Mouse (Mus musculus): ENCODE results near the gene Hist1h4b. TPM values are rescaled to one million over a fixed set of nuclear protein-coding genes. Genes with fewer than 3 reads are reported as not detected.

The Hist1h4b gene
- polyA plus RNA-seq, 1 experiment = 11.8 TPM

DNA sequence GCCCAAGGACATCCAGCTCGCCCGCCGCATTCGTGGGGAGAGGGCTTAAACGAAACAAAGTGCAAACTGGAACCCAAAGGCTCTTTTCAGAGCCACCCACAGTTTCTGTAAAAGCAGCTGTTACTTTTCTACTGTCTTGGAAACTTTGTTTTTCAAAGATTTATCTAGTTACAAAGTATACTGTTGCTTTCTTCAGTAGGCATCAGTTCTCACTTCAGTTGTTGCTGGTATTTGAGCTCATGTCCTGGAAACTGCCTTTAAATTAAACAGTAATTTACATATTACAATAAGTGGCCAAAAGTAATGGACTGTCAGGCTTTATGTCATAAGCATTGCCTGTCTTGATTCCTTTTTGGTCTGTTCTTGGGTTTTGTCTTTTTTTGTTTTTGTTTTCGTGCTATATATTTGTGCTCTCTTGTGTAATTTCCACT is 4.1 kb upstream of the Hist1h4b start:
- Histone ChIP-seq H3K36me3 (ENCODE audit: control insufficient read depth) (peaks cover 4% of the 10 kb centered on the region), H3K9me3 (ENCODE audit: control insufficient read depth, low read length) (no peaks in the 10 kb centered on the region), H3K4me3 (replicated peaks) (peak overlapping the region; percentile 68), H3K4me1 (ENCODE audit: control insufficient read depth) (peaks cover 70% of the 10 kb centered on the region), H3K27me3 (ENCODE audit: control insufficient read depth) (no peaks in the 10 kb centered on the region)
- no peak for TF ChIP-seq GATA1 (IDR thresholded peaks at IDR 0.05; ENCODE audit: low read length)
- TF ChIP-seq TAL1 (IDR thresholded peaks at IDR 0.05; ENCODE audit: low read length) = no peak

- peaks cover 4% of the 10 kb centered on the region for H3K36me3 ChIP-seq (ENCODE audit: control insufficient read depth)
- peaks cover 70% of the 10 kb centered on the region for H3K4me1 ChIP-seq (ENCODE audit: control insufficient read depth)
- no peaks in the 10 kb centered on the region for H3K9me3 ChIP-seq (ENCODE audit: control insufficient read depth, low read length)
- peak overlapping the region; percentile 68 for H3K4me3 ChIP-seq (replicated peaks)
- H3K27me3 ChIP-seq (ENCODE audit: control insufficient read depth) = no peaks in the 10 kb centered on the region
- TF ChIP-seq TAL1 (IDR thresholded peaks at IDR 0.05; ENCODE audit: low read length) (no peak), GATA1 (IDR thresholded peaks at IDR 0.05; ENCODE audit: low read length) (no peak)
Measured at GRCm38 (mm10) chr13:23753314-23754078, 3.3 kb upstream of the Hist1h4b start.

- peaks cover 3% of the 10 kb centered on the region for H3K36me3 ChIP-seq (ENCODE audit: control insufficient read depth)
Measured at GRCm38 (mm10) chr13:23755000-23755399, 1.8 kb upstream of the Hist1h4b start.

DNA sequence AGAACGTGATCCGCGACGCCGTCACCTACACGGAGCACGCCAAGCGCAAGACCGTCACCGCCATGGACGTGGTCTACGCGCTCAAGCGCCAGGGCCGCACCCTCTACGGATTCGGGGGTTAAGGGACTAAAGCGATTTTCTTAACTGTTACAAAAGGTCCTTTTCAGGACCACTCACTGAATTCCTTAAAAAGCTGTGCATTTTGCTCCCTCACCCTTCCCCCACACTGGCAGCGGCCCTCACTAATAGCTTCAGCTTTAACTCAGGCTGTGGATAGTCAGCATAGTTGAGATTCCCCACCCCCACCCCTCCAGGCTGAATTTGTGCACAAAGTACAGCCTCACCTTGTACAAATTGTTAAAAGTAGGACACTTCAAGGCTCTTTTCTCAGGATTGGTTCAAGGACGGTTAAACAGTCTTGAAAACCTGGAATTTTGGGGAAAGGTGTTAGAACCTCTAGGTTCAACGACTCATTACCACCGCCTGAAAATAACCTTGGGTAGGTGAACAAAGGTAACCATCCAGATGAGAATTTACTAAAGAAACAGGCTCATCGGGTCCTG is 479 bp downstream of the Hist1h4b start:
- no peaks in the 10 kb centered on the region for H3K9me3 ChIP-seq (ENCODE audit: control insufficient read depth, low read length)
- no peaks in the 10 kb centered on the region for H3K27me3 ChIP-seq (ENCODE audit: control insufficient read depth)
- peak overlapping the region; percentile 63 for H3K4me3 ChIP-seq (replicated peaks)
- TF ChIP-seq TAL1 (IDR thresholded peaks at IDR 0.05; ENCODE audit: low read length) (no peak), GATA1 (IDR thresholded peaks at IDR 0.05; ENCODE audit: low read length) (no peak)
- H3K36me3 ChIP-seq (ENCODE audit: control insufficient read depth) = peaks cover 2% of the 10 kb centered on the region
- H3K4me1 ChIP-seq (ENCODE audit: control insufficient read depth) = peaks cover 73% of the 10 kb centered on the region

More at GRCm38 (mm10) chr13:23755000-23755399, 1.8 kb upstream of the Hist1h4b start:
- peak; percentile 81 for TF ChIP-seq GATA1 (IDR thresholded peaks at IDR 0.05; ENCODE audit: low read length)
- no peak for TF ChIP-seq TAL1 (IDR thresholded peaks at IDR 0.05; ENCODE audit: low read length)
- Histone ChIP-seq H3K9me3 (ENCODE audit: control insufficient read depth, low read length) (no peaks in the 10 kb centered on the region), H3K4me3 (replicated peaks) (no peak overlapping the region), H3K27me3 (ENCODE audit: control insufficient read depth) (no peaks in the 10 kb centered on the region), H3K4me1 (ENCODE audit: control insufficient read depth) (peaks cover 70% of the 10 kb centered on the region)

DNA sequence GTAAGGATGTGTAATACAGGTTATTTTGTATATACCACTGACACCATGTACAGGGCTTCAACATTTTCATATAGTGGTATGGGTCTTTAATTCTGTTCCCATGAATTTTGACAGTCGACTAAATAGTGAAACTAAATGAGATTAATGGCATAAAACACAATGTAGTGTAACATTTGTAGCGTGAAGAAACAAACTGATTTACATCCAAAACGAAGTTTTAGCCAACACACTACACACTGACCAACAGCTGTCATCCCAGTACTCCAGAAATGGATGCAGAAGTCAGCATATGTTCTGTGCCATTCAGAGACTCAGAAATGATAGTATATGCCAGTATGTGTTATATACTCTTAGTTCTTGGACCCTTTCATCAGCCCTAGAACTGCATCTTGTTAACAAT is 1.1 kb downstream of the Hist1h4b start:
- H3K27me3 ChIP-seq (ENCODE audit: control insufficient read depth) = no peaks in the 10 kb centered on the region
- peaks cover 2% of the 10 kb centered on the region for H3K36me3 ChIP-seq (ENCODE audit: control insufficient read depth)
- H3K4me1 ChIP-seq (ENCODE audit: control insufficient read depth) = peaks cover 79% of the 10 kb centered on the region
- no peak for TF ChIP-seq GATA1 (IDR thresholded peaks at IDR 0.05; ENCODE audit: low read length)
- no peak for TF ChIP-seq TAL1 (IDR thresholded peaks at IDR 0.05; ENCODE audit: low read length)
- no peaks in the 10 kb centered on the region for H3K9me3 ChIP-seq (ENCODE audit: control insufficient read depth, low read length)
- peak overlapping the region; percentile 63 for H3K4me3 ChIP-seq (replicated peaks)

DNA sequence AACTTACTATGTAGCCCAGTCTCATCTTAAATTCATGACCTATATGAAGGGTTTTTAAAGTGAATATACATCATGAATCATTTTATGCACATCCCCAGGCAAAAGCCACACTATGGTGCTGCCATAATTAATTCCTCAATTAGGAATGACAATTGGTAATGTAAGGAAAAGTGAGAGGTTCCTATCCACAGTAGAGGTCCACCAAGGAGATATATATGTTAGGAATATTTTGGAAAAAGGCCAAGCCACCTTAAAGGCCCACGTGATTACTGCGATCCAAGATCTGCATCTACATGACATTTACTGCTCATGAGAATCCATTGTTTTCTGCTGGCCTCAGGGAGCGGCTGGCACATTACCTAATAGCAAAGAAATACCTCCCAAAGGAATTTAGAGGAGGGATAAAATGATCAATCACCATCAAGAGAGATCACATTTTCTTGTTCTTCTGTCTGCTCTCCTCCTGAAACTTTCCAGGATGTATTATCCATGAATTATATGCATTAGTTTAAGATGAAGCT is 2.5 kb downstream of the Hist1h4b start:
- Histone ChIP-seq H3K36me3 (ENCODE audit: control insufficient read depth) (peaks cover 2% of the 10 kb centered on the region), H3K4me1 (ENCODE audit: control insufficient read depth) (peaks cover 84% of the 10 kb centered on the region), H3K27me3 (ENCODE audit: control insufficient read depth) (no peaks in the 10 kb centered on the region), H3K4me3 (replicated peaks) (peak overlapping the region; percentile 64), H3K9me3 (ENCODE audit: control insufficient read depth, low read length) (no peaks in the 10 kb centered on the region)
- TF ChIP-seq GATA1 (IDR thresholded peaks at IDR 0.05; ENCODE audit: low read length) (no peak), TAL1 (IDR thresholded peaks at IDR 0.05; ENCODE audit: low read length) (no peak)

GRCm38 (mm10) chr13:23759916-23760239 is 3.1 kb downstream of the Hist1h4b start:
- Histone ChIP-seq H3K27me3 (ENCODE audit: control insufficient read depth) (no peaks in the 10 kb centered on the region), H3K9me3 (ENCODE audit: control insufficient read depth, low read length) (no peaks in the 10 kb centered on the region), H3K4me1 (ENCODE audit: control insufficient read depth) (peaks cover 89% of the 10 kb centered on the region), H3K36me3 (ENCODE audit: control insufficient read depth) (peaks cover 2% of the 10 kb centered on the region), H3K4me3 (replicated peaks) (peak overlapping the region; percentile 64)
- TF ChIP-seq GATA1 (IDR thresholded peaks at IDR 0.05; ENCODE audit: low read length) = no peak
- no peak for TF ChIP-seq TAL1 (IDR thresholded peaks at IDR 0.05; ENCODE audit: low read length)

- TF ChIP-seq TAL1 (IDR thresholded peaks at IDR 0.05; ENCODE audit: low read length) (no peak), GATA1 (IDR thresholded peaks at IDR 0.05; ENCODE audit: low read length) (no peak)
Measured at GRCm38 (mm10) chr13:23760240-23760971, 3.6 kb downstream of the Hist1h4b start.

More at GRCm38 (mm10) chr13:23760240-23760971, 3.6 kb downstream of the Hist1h4b start:
- Histone ChIP-seq H3K27me3 (ENCODE audit: control insufficient read depth) (no peaks in the 10 kb centered on the region), H3K4me1 (ENCODE audit: control insufficient read depth) (peaks cover 87% of the 10 kb centered on the region), H3K9me3 (ENCODE audit: control insufficient read depth, low read length) (no peaks in the 10 kb centered on the region), H3K4me3 (replicated peaks) (peak overlapping the region; percentile 64), H3K36me3 (ENCODE audit: control insufficient read depth) (peaks cover 2% of the 10 kb centered on the region; the same call in 1 of the 2 replicates)

All from erythroblast, embryonic 14.5 days (primary cell).